Mouse (Mus musculus) adrenal gland, adult (tissue): ENCODE results near the gene Exosc10.
A peak's percentile ranks its signal among the peaks of the same experiment; 100 is the strongest.

Experiments
- DNase-seq, 2 experiments: peaks; one replicate each; pipeline ENCODE4 v3.0.0; 2022 to 2023; ENCODE audit warnings: low spot score in 1 of 2; ENCODE audit not compliant: inconsistent age in 2 of 2

Exosc10 gene

GRCm38 (mm10) chr4:148570693-148571295 is 12.6 kb downstream of the Exosc10 start:
- DNase-seq, result no peak

DNA sequence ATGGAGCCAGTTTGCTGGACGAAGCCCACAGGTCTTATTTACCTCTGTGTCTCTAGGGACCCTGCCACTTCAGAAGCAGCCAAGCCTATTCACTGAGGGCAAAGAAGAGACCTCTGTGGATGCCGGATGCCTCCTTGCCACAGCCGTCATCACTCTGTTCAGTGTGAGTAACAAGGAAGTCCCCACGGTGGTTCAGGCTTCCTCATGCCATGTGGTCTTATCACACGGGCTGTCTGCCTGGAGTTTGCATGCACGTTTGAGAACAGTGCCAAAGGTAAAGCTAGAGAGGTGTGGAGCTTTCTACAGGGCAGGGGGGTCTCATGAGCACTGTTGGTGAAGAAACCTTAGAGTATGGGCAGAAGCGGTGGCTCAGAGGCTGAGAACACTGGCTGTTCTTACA is 15.0 kb downstream of the Exosc10 start:
- no peak for DNase-seq

DNA sequence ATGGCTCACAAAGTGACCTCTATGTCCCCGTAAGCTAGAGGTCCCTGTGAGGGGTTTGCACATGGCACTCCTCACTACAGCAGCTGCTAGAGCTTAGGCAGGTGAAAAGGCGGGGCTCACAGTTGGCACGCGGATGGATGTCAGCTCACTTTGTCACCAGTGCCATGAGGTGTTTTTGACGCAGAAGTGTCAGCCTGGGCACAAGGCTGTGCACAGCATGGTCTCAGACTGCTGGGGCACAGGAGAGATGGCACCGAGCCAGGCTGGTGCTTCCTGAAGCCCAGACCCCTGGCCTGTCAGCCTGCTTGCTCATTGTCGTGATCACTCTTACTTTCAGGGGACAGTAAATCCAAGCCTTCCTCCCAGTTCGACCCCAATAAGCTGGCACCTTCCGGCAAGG is 22.5 kb downstream of the Exosc10 start:
- no peak for DNase-seq

GRCm38 (mm10) chr4:148581422-148581821 is 23.2 kb downstream of the Exosc10 start:
- DNase-seq, result no peak

GRCm38 (mm10) chr4:148583257-148583656 is 25.0 kb downstream of the Exosc10 start:
- DNase-seq, result no peak

GRCm38 (mm10) chr4:148586648-148587047 is 28.4 kb downstream of the Exosc10 start:
- DNase-seq, result peak in 1 of 2 experiments; percentile 70

- DNase-seq, result no peak
Observed at GRCm38 (mm10) chr4:148588793-148589192, 30.6 kb downstream of the Exosc10 start.

- DNase-seq, result no peak
Observed at GRCm38 (mm10) chr4:148589565-148589964, 31.3 kb downstream of the Exosc10 start.

DNA sequence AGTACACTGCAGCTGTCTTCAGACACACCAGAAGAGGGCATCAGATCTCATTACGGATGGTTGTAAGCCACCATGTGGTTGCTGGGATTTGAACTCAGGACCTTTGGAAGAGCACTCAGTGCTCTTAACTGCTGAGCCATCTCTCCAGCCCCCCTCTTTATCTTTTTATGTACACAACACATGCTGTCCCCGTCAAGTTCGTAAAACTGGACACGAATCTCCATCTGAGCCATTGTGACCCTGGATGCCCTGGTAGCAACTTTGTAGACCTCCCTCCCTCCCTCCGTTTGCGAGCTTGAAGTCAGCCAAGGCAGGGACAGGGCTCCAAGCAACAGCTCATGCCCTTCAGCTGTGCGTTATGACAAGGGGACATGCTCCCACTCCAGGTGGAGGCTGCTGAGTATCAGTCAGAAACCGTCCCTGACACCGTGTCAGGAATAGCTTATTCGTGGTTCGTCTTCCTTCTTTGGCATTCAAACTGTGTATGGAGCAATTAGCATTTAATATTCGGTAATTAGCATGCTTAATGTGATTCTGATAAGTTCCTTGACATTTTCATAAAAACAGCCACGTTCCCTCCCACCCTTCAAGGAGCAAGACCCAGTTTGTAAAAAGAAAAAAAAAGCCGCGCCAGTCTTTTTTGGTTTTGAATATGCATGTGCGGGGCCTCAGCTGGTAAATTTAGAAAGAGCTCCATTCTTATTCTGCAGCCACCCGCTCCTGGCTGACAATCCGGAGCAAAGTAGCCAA is 32.4 kb downstream of the Exosc10 start:
- DNase-seq, result no peak

DNA sequence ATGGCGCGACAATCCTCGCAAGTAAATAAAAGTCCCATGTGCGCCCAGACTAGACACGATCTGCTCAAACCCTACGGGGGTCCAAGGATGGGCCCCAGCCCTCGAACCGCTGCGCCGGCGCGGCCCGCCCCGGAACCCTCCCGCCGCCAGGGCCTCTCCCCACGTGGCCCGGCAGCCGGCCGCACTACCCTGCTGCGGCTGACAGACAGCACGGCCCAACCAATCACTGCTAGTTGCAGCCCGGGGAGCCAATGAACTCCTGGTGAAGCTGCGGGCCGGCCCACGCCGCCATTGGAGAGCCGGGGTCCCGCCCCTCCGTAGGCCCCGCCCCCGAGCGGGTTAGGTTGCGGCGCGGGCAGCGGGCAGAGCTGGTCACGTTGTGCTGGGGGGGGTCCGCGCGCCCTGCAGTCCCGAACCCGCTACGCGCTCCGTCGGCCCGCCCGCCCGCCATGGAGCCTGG is 33.0 kb downstream of the Exosc10 start, which contains the start of gene Srm:
TSS of gene Srm (plus strand) at position 333 of the 460 bp plus-strand sequence.
- DNase-seq, result peak; percentile 98

GRCm38 (mm10) chr4:148591637-148592380 is 33.6 kb downstream of the Exosc10 start:
- peak in 1 of 2 experiments; percentile 62 for DNase-seq

DNA sequence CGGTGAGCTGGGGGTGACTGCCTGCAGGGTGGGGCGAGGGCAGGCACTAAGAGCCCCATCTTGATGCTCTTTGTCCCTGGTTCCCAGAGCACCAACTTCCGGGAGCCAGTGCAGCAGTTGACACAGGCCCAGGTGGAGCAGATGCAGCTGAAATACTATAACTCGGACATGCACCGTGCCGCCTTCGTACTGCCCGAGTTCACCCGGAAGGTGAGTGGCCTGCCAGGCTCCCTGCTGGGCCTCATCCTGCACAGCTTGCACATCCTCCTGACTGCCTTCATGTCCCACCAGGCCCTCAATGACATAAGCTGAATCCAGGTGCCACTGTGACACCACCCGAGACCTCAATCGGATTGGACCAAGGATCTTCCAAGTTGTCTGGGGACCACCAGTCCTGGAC is 35.8 kb downstream of the Exosc10 start:
- no peak for DNase-seq

DNA sequence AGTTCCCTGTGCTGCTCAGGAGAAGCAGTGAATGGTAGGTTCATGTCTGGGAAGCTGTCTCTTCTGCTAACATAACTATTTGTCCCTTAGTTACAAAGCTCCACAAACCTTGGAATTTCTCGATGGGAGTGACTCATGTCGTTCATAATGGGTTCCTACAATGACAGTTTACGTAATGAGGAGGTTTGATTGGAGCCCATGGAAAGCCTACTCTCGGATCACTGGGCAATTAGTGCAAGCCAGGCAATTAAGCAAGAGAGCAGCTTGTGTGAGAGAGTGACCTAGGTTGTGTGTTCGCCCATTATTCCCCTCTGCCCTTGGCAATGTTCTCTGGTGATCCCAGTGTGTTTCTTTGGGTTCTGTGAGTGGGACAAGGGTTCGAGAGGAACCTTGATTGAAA is 37.7 kb downstream of the Exosc10 start:
- peak in 1 of 2 experiments; percentile 64 for DNase-seq

DNA sequence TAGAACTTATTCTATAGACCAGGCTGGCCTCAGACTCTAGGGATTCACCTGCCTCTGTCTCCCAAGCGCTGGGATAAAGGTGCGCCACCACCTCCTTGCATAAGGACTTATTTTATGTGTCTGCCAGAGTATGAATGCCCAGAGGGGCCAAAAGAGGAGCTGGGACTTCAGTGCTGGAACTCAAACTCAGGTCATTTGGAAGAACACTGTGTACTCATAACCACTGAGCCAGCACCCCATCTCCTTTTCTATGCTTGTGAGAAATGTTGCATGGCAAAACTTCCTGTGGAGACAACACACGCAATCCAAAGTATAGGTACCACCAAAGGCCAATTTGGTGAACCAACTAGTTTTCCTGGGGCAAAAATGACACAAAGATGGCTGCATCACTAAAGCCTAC is 38.5 kb downstream of the Exosc10 start:
- no peak for DNase-seq

- no peak for DNase-seq
Observed at GRCm38 (mm10) chr4:148598826-148599225, 40.6 kb downstream of the Exosc10 start.

- DNase-seq, result no peak
Observed at GRCm38 (mm10) chr4:148600316-148600715, 42.1 kb downstream of the Exosc10 start.

DNA sequence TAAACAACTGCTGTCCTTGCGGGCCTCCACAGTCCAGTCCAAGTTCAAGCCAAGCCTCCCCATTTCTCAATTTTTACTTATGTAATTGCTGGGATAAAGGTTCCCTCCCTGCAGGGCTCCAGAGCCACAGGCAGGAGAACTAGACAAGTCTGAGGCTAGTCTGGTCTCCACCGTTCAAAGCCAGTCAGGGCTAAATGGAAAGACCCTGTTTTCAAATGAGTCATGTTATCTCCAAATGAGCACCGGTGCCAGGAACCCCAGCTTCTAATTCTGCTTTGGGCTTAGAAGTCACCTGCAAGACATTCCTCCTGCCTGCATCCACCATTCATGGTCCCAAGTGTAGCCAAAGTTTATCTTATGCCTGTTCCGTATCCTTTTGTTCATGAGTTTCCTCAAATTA is 43.6 kb downstream of the Exosc10 start:
- no peak for DNase-seq

- no peak for DNase-seq
Observed at GRCm38 (mm10) chr4:148602357-148603120, 44.3 kb downstream of the Exosc10 start, which contains the start of gene Masp2. TSS of gene Masp2 (plus strand) at chr4:148602554.

DNA sequence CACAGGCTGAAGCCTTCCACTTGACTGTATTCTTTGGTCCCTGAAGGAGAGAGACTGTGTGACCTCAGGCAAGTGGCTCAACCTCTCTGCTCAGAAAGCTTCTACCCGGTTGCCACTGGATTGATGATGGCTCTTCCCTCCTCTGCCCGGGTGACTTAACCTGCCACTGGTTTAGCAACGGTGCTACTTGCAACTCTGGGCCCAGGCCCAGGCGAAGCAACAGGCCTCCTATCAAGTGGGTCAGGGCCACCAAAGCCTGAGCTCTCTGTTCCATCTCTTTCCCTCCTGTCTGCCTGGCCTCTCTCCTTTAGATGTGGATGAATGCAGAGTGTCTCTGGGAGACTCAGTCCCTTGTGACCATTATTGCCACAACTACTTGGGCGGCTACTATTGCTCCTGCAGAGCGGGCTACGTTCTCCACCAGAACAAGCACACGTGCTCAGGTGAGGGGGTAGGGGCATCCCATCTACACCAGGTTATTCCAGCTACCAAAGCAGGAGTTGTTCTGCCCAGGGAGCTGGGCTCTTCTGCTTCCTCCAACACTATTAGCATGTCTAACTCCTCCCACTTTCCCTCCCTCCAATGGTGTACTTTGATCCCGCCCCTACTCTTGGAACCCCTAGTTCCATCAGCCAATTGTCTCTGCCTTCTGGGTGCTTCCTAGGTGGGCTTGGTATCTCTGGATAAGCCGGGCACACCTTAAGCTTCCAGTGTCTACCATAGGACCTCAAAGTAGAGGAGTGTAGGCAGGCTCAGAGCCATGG is 45.3 kb downstream of the Exosc10 start:
- peak in 1 of 2 experiments; percentile 77 for DNase-seq

DNA sequence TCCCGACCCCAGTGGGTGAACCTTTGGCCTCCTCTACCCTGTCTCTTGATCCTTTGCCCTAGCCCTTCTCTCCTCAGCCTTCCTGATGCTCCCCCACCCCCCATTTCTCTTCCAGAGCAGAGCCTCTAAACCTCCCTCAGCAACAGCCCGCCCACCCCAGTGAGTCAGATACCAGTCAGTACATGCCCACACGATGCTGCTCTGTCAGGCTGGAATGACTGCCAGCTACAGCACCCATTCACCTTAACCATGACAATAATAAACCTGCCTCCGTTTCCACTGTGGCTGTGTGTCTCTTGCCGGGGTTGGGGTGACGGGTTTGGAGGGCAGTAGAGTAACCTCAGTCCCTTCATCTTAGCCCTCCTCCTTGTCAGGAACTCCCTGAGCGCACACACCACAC is 45.9 kb downstream of the Exosc10 start:
- DNase-seq, result peak in 1 of 2 experiments; percentile 57
